Mouse (Mus musculus): Measurements from ENCODE around the gene Slitrk5.

DNA sequence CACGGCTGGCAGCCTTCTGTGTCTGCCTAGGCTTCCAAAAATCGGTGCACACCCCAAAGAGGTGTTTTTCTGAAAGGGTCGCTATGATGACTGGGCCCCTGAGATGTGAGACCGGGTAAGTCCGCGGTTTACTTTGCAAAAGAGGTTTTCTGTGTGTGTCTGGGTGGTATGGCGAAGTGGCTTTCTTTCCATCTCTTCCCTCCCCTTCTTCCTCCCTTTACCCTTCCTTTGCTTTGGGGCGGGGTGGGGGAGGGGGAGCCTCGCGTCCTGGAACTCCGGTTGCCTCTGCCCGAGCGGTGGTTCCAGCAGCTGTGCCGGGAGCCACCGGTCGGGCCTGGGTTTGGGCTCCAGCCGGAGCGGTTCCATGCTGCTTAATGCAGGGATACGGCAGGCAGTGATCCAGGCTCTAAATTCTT lies 1.3 kb downstream of the Slitrk5 start:
- TF ChIP-seq CTCF (IDR thresholded peaks at IDR 0.05; ENCODE audit: extremely low read depth, insufficient read depth, low read length) (no peak), POLR2A (IDR thresholded peaks at IDR 0.05; ENCODE audit: extremely low read depth, insufficient read depth, low read length) (no peak)

All from cortical plate, adult 2 months (tissue).